Mouse (Mus musculus): Measurements from ENCODE around the gene Ppm1a. TPM values are rescaled to one million over a fixed set of nuclear protein-coding genes. Genes with fewer than 3 reads are reported as not detected.

Gene Ppm1a
- polyA plus RNA-seq, 1 experiment from 2014 or later: 41.7 TPM

- Histone ChIP-seq H3K27ac (replicated peaks) (no peak overlapping the region), H3K36me3 (no peaks in the 10 kb centered on the region), H3K27me3 (ENCODE audit: low read depth, poor library complexity, severe bottlenecking) (peaks cover 61% of the 10 kb centered on the region), H3K4me3 (no peak overlapping the region), H3K4me1 (peaks cover 8% of the 10 kb centered on the region), H3K9me3 (replicated peaks) (peaks cover 2% of the 10 kb centered on the region; the same call in 1 of the 2 replicates)
- 79% methylated on average over 8 of the region's 8 CpGs for WGBS
- DNase-seq (ENCODE audit: low spot score): no peak
Observed at GRCm38 (mm10) chr12:72835518-72836015, 78.3 kb downstream of the Ppm1a start.

- Histone ChIP-seq H3K4me3 (no peak overlapping the region), H3K27me3 (ENCODE audit: low read depth, poor library complexity, severe bottlenecking) (peaks cover 48% of the 10 kb centered on the region), H3K4me1 (no peaks in the 10 kb centered on the region), H3K27ac (replicated peaks) (no peak overlapping the region), H3K9me3 (replicated peaks) (peaks cover 7% of the 10 kb centered on the region; the same call in 1 of the 2 replicates), H3K36me3 (no peaks in the 10 kb centered on the region)
- no peak for DNase-seq (ENCODE audit: low spot score)
- 78% methylated on average over 4 of the region's 4 CpGs for WGBS
Observed at GRCm38 (mm10) chr12:72837302-72837701, 80.0 kb downstream of the Ppm1a start.

GRCm38 (mm10) chr12:72841500-72841899 lies 84.2 kb downstream of the Ppm1a start:
- Histone ChIP-seq H3K27ac (replicated peaks) (no peak overlapping the region), H3K36me3 (no peaks in the 10 kb centered on the region), H3K27me3 (ENCODE audit: low read depth, poor library complexity, severe bottlenecking) (peaks cover 46% of the 10 kb centered on the region), H3K4me3 (no peak overlapping the region), H3K4me1 (peaks cover 6% of the 10 kb centered on the region), H3K9me3 (replicated peaks) (peaks cover 9% of the 10 kb centered on the region; the same call in 1 of the 2 replicates)
- DNase-seq (ENCODE audit: low spot score): no peak
- WGBS: 80% methylated on average over 1 of the region's 1 CpGs

DNA sequence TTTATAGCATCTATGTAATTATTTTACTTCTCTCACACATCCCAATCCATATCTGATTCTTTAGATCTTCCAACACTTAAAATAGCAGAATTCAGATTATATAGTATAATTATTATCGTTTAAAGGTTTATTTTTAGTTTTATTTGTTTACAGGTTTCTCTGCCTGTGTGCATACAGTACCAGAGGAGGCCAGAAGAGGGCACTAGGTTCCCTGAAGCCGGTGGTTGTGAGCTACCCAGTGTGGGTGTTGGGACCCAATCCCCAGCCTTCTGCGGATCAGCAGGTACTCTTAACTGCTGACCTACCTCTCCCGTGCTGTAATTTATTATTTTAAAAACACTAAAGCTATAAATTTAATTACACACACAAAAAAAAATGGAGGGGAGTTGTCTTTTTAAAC lies 85.9 kb downstream of the Ppm1a start:
- 88% methylated on average over 4 of the region's 4 CpGs for WGBS
- Histone ChIP-seq H3K4me1 (peaks cover 6% of the 10 kb centered on the region), H3K27me3 (ENCODE audit: low read depth, poor library complexity, severe bottlenecking) (peaks cover 51% of the 10 kb centered on the region), H3K27ac (replicated peaks) (no peak overlapping the region), H3K36me3 (no peaks in the 10 kb centered on the region), H3K9me3 (replicated peaks) (peaks cover 9% of the 10 kb centered on the region; the same call in 1 of the 2 replicates), H3K4me3 (no peak overlapping the region)
- no peak for DNase-seq (ENCODE audit: low spot score)

DNA sequence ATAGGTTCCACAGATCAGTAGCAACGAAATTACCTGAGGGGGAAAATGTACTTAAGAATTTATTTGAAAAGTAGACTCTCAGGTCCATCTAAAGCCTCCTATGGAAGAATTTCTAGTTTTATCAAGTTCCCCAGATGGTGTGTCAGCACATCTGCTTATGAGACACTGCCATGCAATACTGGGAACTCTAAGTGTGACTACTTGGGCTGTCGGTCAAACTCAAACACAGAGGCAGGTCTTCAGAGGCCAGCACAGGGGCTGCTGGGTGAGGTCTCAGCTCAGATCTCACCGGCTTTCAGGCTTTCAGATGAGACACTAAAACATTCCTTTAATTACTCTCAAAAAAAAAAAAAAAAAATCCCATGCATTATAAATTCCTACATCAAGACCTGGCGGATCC lies 86.3 kb downstream of the Ppm1a start:
- H3K27me3 ChIP-seq (ENCODE audit: low read depth, poor library complexity, severe bottlenecking): peaks cover 55% of the 10 kb centered on the region
- H3K4me1 ChIP-seq: peaks cover 6% of the 10 kb centered on the region
- no peaks in the 10 kb centered on the region for H3K36me3 ChIP-seq
- H3K9me3 ChIP-seq (replicated peaks): peaks cover 9% of the 10 kb centered on the region; the same call in 1 of the 2 replicates
- no peak for DNase-seq (ENCODE audit: low spot score)
- H3K4me3 ChIP-seq: peak overlapping the region; percentile 37; the same call in 1 of the 2 replicates
- H3K27ac ChIP-seq (replicated peaks): peak overlapping the region; percentile 64
- 84% methylated on average over 4 of the region's 4 CpGs for WGBS

DNA sequence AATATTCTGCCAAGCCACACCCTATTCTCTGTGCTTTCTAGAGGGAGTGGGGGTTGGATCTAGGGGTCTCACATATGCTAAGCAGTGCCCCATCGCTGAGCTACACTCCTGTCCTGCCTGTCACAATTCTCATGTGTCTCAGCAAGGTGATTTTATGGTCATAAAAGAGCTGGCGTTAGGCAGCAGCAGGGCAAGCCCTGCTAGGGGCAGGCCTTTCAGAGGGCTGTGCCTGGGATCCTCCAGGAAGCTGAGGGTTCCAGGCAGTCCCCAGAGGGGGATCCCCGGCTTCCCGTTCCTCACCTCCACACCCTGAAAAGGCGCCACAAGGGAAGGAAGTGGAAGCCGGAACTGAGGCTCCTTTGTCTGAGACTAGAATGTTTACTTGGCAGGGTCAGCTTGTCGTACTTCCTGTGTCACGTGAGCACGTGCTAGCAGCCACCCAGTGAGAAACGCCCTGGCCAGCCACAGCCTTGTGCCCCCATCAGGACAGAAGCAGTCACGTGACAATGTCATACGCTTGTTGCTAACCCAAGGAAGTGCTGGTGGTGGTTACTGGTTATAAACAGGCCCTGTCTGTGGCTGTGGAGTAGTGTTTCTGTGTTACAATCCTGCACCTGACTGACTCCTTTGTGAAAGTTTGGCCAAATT lies 86.8 kb downstream of the Ppm1a start:
- peaks cover 60% of the 10 kb centered on the region for H3K27me3 ChIP-seq (ENCODE audit: low read depth, poor library complexity, severe bottlenecking)
- peak; percentile 61 for DNase-seq (ENCODE audit: low spot score)
- H3K27ac ChIP-seq (replicated peaks): peak overlapping the region; percentile 64
- no peaks in the 10 kb centered on the region for H3K36me3 ChIP-seq
- WGBS: 31% methylated on average over 12 of the region's 12 CpGs
- peaks cover 6% of the 10 kb centered on the region for H3K4me1 ChIP-seq
- H3K4me3 ChIP-seq: peak overlapping the region; percentile 37
- H3K9me3 ChIP-seq (replicated peaks): peaks cover 9% of the 10 kb centered on the region; the same call in 1 of the 2 replicates

- Histone ChIP-seq H3K4me3 (no peak overlapping the region), H3K9me3 (replicated peaks) (peaks cover 6% of the 10 kb centered on the region; the same call in 1 of the 2 replicates), H3K36me3 (no peaks in the 10 kb centered on the region), H3K27ac (replicated peaks) (no peak overlapping the region), H3K27me3 (ENCODE audit: low read depth, poor library complexity, severe bottlenecking) (peaks cover 79% of the 10 kb centered on the region), H3K4me1 (peaks cover 6% of the 10 kb centered on the region)
- no peak for DNase-seq (ENCODE audit: low spot score)
- 23% methylated on average over 10 of the region's 10 CpGs for WGBS
Observed at GRCm38 (mm10) chr12:72845946-72846345, 88.7 kb downstream of the Ppm1a start.

GRCm38 (mm10) chr12:72847725-72848124 lies 90.5 kb downstream of the Ppm1a start:
- no peak overlapping the region for H3K27ac ChIP-seq (replicated peaks)
- WGBS: 27% methylated on average over 7 of the region's 7 CpGs
- no peak for DNase-seq (ENCODE audit: low spot score)
- peaks cover 92% of the 10 kb centered on the region for H3K27me3 ChIP-seq (ENCODE audit: low read depth, poor library complexity, severe bottlenecking)
- H3K36me3 ChIP-seq: no peaks in the 10 kb centered on the region
- H3K4me1 ChIP-seq: peaks cover 8% of the 10 kb centered on the region
- no peaks in the 10 kb centered on the region for H3K9me3 ChIP-seq (replicated peaks)
- no peak overlapping the region for H3K4me3 ChIP-seq

Other genes starting within 250 kb of the Ppm1a start
- 13.4 and 15.9 TPM in 2 replicates for gene Pcnx4, start 221.1 kb upstream of the Ppm1a start, polyA plus RNA-seq (2016; fragmentation: Nextera tagmentation; extraction: Ambion mirVana)
- not detected in 2 replicates for gene Gm4756, start 107.8 kb upstream of the Ppm1a start, polyA plus RNA-seq (2016; fragmentation: Nextera tagmentation; extraction: Ambion mirVana)
- 12.6 and 13.2 TPM in 2 replicates for gene Dhrs7, start 92.5 kb upstream of the Ppm1a start, polyA plus RNA-seq (2016; fragmentation: Nextera tagmentation; extraction: Ambion mirVana)
- 0.66 and 1.8 TPM in 2 replicates for gene Six6, start 182.4 kb downstream of the Ppm1a start, polyA plus RNA-seq (2016; fragmentation: Nextera tagmentation; extraction: Ambion mirVana)
- gene 4930447C04Rik, start 183.3 kb downstream of the Ppm1a start, polyA plus RNA-seq (2016; fragmentation: Nextera tagmentation; extraction: Ambion mirVana): 1.8 and 2.3 TPM in 2 replicates